Mouse (Mus musculus) CH12.LX (cell line): ENCODE data around the gene Zfp1. TPM values are rescaled to one million over a fixed set of nuclear protein-coding genes. Genes with fewer than 3 reads are reported as not detected.

ENCODE experiments used
- DNase-seq: peaks from one replicate; pipeline ENCODE4 v3.0.0-alpha.2; 2013; ENCODE audit errors: extremely low read depth
- H3K27ac ChIP-seq: 2 replicates; pipeline ENCODE4 v1.5.1; 2012; ENCODE audit warnings: low read depth, mild to moderate bottlenecking, control low read depth, moderate library complexity; ENCODE audit not compliant: insufficient read depth
- H3K27me3 ChIP-seq: replicated peaks from 2 replicates; pipeline ENCODE3; 2012; ENCODE audit warnings: inconsistent platforms
- H3K36me3 ChIP-seq, 2 experiments: replicated peaks in 1 of 2; 2 replicates each; pipeline versions ENCODE3 to v1.6.1; 2012; ENCODE audit warnings: inconsistent platforms in 1 of 2, low read length in 1 of 2, mild to moderate bottlenecking in 1 of 2, mixed read lengths in 1 of 2, moderate library complexity in 1 of 2; ENCODE audit not compliant: control insufficient read depth in 1 of 2, insufficient read depth in 1 of 2
- H3K4me1 ChIP-seq, 2 experiments: 2 replicates each; pipeline ENCODE4 v1.6.1; 2012; ENCODE audit warnings: inconsistent platforms in 1 of 2, moderate library complexity in 1 of 2; ENCODE audit not compliant: insufficient read depth in 2 of 2, control insufficient read depth in 1 of 2
- H3K4me2 ChIP-seq: 2 replicates; pipeline ENCODE4 v1.6.1; 2012; ENCODE audit warnings: low read depth, mild to moderate bottlenecking, control low read depth; ENCODE audit not compliant: poor library complexity, insufficient read depth, severe bottlenecking
- H3K4me3 ChIP-seq, 3 experiments: fragments of 150-350 bp in 1 of 3; sonication (generic) in 1 of 3; replicated peaks in 1 of 3; 2 replicates each; pipeline versions ENCODE3 to v1.5.1; 2011 to 2012; ENCODE audit warnings: low read depth in 2 of 3, low read length in 2 of 3, mild to moderate bottlenecking in 2 of 3, moderate library complexity in 2 of 3, control low read depth in 1 of 3, improper control_type of control experiment in 1 of 3, inconsistent platforms in 1 of 3, mixed read lengths in 1 of 3; ENCODE audit not compliant: poor library complexity in 1 of 3
- H3K79me2 ChIP-seq: replicated peaks from 2 replicates; pipeline ENCODE4 v1.6.1; 2012; ENCODE audit warnings: mild to moderate bottlenecking, moderate library complexity; ENCODE audit not compliant: control insufficient read depth, poor library complexity, insufficient read depth, severe bottlenecking; ENCODE audit errors: extremely low read depth
- H3K9ac ChIP-seq: 2 replicates; pipeline ENCODE4 v1.6.1; 2012; ENCODE audit warnings: low read depth, mild to moderate bottlenecking, control low read depth, moderate library complexity; ENCODE audit not compliant: insufficient read depth
- H3K9me3 ChIP-seq: replicated peaks from 2 replicates; pipeline ENCODE3; 2012; ENCODE audit warnings: low read length, inconsistent platforms, mixed read lengths
- E2F4 ChIP-seq: IDR thresholded peaks from 2 replicates; pipeline ENCODE4 v1.6.1; 2011; ENCODE audit warnings: low read depth, low read length, improper control_type of control experiment; ENCODE audit not compliant: insufficient replicate concordance
- ELF1 ChIP-seq: IDR thresholded peaks from 2 replicates; pipeline ENCODE4 v1.6.1; 2014; ENCODE audit warnings: low read depth, mild to moderate bottlenecking, inconsistent platforms, low read length, improper control_type of control experiment
- GABPA ChIP-seq: IDR thresholded peaks from 2 replicates; pipeline ENCODE4 v1.6.1; 2012; ENCODE audit warnings: low read depth, low read length, improper control_type of control experiment, inconsistent platforms; ENCODE audit not compliant: insufficient replicate concordance
- HCFC1 ChIP-seq: IDR thresholded peaks from 2 replicates; pipeline ENCODE4 v1.6.1; 2012; ENCODE audit warnings: low read depth, mild to moderate bottlenecking, inconsistent platforms, low read length, improper control_type of control experiment
- IRF4 ChIP-seq: IDR thresholded peaks from 2 replicates; pipeline ENCODE4 v1.6.1; 2014; ENCODE audit warnings: low read depth, mild to moderate bottlenecking, inconsistent platforms, low read length, improper control_type of control experiment
- JUND ChIP-seq: conservative IDR thresholded peaks from 2 replicates; pipeline ENCODE4 v1.6.1; 2011; ENCODE audit warnings: low read depth, low read length, improper control_type of control experiment
- MAFK ChIP-seq: IDR thresholded peaks from 2 replicates; pipeline ENCODE4 v1.6.1; 2011; ENCODE audit warnings: low read length, improper control_type of control experiment; ENCODE audit not compliant: insufficient replicate concordance
- MAZ ChIP-seq: IDR thresholded peaks from 2 replicates; pipeline ENCODE4 v1.6.1; 2012; ENCODE audit warnings: low read depth, mild to moderate bottlenecking, inconsistent platforms, low read length, improper control_type of control experiment, moderate library complexity
- NELFE ChIP-seq: IDR thresholded peaks from 2 replicates; pipeline ENCODE4 v1.6.1; 2011; ENCODE audit warnings: low read depth, low read length, improper control_type of control experiment
- PAX5 ChIP-seq: IDR thresholded peaks from 2 replicates; pipeline ENCODE4 v1.6.1; 2012; ENCODE audit warnings: low read length, inconsistent platforms, mixed read lengths
- POLR2AphosphoS2 ChIP-seq: IDR thresholded peaks from 2 replicates; pipeline ENCODE4 v1.6.1; 2011; ENCODE audit warnings: low read depth, low read length, improper control_type of control experiment
- RCOR1 ChIP-seq: conservative IDR thresholded peaks from 2 replicates; pipeline ENCODE4 v1.6.1; 2012; ENCODE audit warnings: low read depth, mild to moderate bottlenecking, inconsistent platforms, low read length, improper control_type of control experiment
- SIN3A ChIP-seq: IDR thresholded peaks from 2 replicates; pipeline ENCODE4 v1.6.1; 2012; ENCODE audit warnings: low read length, improper control_type of control experiment, inconsistent platforms
- TCF12 ChIP-seq: IDR thresholded peaks from 2 replicates; pipeline ENCODE4 v1.6.1; 2014; ENCODE audit warnings: low read depth, mild to moderate bottlenecking, inconsistent platforms, low read length, improper control_type of control experiment
- ZKSCAN1 ChIP-seq: IDR thresholded peaks from 2 replicates; pipeline ENCODE4 v1.6.1; 2012; ENCODE audit warnings: low read depth, inconsistent platforms, low read length, improper control_type of control experiment, borderline replicate concordance
- ZMIZ1 ChIP-seq: IDR thresholded peaks from 2 replicates; pipeline ENCODE4 v1.6.1; 2012; ENCODE audit warnings: low read depth, mild to moderate bottlenecking, inconsistent platforms, low read length, improper control_type of control experiment
- ZNF384 ChIP-seq: IDR thresholded peaks from 2 replicates; pipeline ENCODE4 v1.6.1; 2012; ENCODE audit warnings: low read depth, low read length, improper control_type of control experiment, inconsistent platforms
- dilution Hi-C: fragments of 300-500 bp; cut with MboI; formaldehyde crosslinking; loops from 2 replicates; pipeline ENCODE4 v1.14.3; 2020; ENCODE audit warnings: low sequenced_read_pairs; ENCODE audit not compliant: extremely low pct_unique_long_range_greater_than_20kb, extremely low pct_ligation_motif_present
- in situ Hi-C: fragments of 300-500 bp; cut with MboI; formaldehyde crosslinking; loops from 3 replicates; pipeline ENCODE4 v1.14.3; 2019; ENCODE audit warnings: low sequenced_read_pairs, low pct_ligation_motif_present, low pct_unique_long_range_greater_than_20kb, mixed read lengths
- polyA plus RNA-seq: library from polyadenylated mRNA; unstranded; fragments of >175 nt; gene quantifications from 2 replicates; pipeline ENCODE4 v1.2.1, GENCODE M21; 2012; ENCODE audit warnings: low read depth; ENCODE audit not compliant: insufficient read length
- total RNA-seq, 2 experiments: library from RNA; depleted of rRNA; stranded (reverse); fragments of 300-350 nt in 1 of 2; fragments of >200 nt in 1 of 2; gene quantifications; 2 replicates each; pipeline ENCODE4 v1.2.3; 2012 to 2014

Zfp1 gene
- total and polyA plus RNA-seq, 3 experiments = 9.2 to 16.7 (median 14.5) TPM

DNA sequence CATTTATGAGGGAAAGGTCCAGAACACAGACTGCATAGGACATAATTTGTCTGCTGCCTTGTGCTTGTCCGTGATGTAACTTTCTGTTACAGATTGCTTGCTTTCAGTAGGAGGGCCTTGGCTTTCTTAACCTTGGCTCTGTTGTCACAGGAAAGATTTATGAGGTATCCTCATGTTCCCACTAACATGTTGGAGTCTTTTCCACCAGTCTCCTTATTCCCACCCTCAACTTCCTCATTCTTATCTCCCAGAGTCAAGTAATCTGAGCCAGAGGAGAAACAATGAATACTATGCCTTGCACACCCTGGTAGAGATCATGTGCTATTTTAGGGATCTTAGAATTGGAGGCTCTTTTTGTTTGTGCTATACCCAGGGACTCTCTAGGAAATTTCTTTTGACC lies 45.9 kb upstream of the Zfp1 start:
- Histone ChIP-seq H3K4me2 (no peak overlapping the region), H3K9me3 (no peaks in the 10 kb centered on the region), H3K4me3 (no peak overlapping the region), H3K4me1 (peaks cover 0 to 9% of the 10 kb centered on the region in 2 experiments; a peak in 2 of 4 replicates), H3K79me2 (no peaks in the 10 kb centered on the region), H3K27me3 (no peaks in the 10 kb centered on the region), H3K36me3 (peaks cover 0 to 14% of the 10 kb centered on the region in 2 experiments), H3K27ac (no peak overlapping the region), H3K9ac (no peak overlapping the region)
- dilution Hi-C loops (no loop called here), in situ Hi-C loops (no loop called here)
- no peak for TF ChIP-seq MAZ
- no peak for TF ChIP-seq MAFK
- DNase-seq = no peak

GRCm38 (mm10) chr8:111599707-111600444 lies 43.3 kb upstream of the Zfp1 start:
- Histone ChIP-seq H3K9ac (no peak overlapping the region), H3K4me3 (no peak overlapping the region), H3K9me3 (no peaks in the 10 kb centered on the region), H3K27me3 (no peaks in the 10 kb centered on the region), H3K4me1 (peaks cover 0 to 9% of the 10 kb centered on the region in 2 experiments; a peak in 2 of 4 replicates), H3K36me3 (peaks cover 0 to 20% of the 10 kb centered on the region in 2 experiments)
- no peak for DNase-seq
- dilution Hi-C loops = no loop called here
- no peak for TF ChIP-seq GABPA
- no peak for TF ChIP-seq ZKSCAN1
- TF ChIP-seq RCOR1 = no peak
- no peak for TF ChIP-seq IRF4
- TF ChIP-seq TCF12 = no peak
- no peak for TF ChIP-seq POLR2AphosphoS2
- no peak for TF ChIP-seq ZNF384
- TF ChIP-seq NELFE = no peak
- no peak for TF ChIP-seq ELF1
- no peak for TF ChIP-seq HCFC1
- no peak for TF ChIP-seq JUND
- no peak for TF ChIP-seq PAX5
- no peak for TF ChIP-seq ZMIZ1
- no peak for TF ChIP-seq SIN3A
- no peak for TF ChIP-seq E2F4
- TF ChIP-seq, all 38 proteins: peak for 0
- in situ Hi-C loops = no loop called here
- H3K27ac ChIP-seq = no peak overlapping the region
- H3K4me2 ChIP-seq = no peak overlapping the region
- no peaks in the 10 kb centered on the region for H3K79me2 ChIP-seq
